Mouse (Mus musculus) kidney, adult 8-10 months (tissue): ENCODE data around the gene Gbp9.
"Not testable (repeated sequence)": the region's sequence is repeated elsewhere in the genome, so short reads cannot be mapped to it uniquely, and the experiment has no call there.

Experiments used
- DNase-seq, 2 experiments: peaks; one replicate each; pipeline ENCODE4 v3.0.0; 2022

The Gbp9 gene

DNA sequence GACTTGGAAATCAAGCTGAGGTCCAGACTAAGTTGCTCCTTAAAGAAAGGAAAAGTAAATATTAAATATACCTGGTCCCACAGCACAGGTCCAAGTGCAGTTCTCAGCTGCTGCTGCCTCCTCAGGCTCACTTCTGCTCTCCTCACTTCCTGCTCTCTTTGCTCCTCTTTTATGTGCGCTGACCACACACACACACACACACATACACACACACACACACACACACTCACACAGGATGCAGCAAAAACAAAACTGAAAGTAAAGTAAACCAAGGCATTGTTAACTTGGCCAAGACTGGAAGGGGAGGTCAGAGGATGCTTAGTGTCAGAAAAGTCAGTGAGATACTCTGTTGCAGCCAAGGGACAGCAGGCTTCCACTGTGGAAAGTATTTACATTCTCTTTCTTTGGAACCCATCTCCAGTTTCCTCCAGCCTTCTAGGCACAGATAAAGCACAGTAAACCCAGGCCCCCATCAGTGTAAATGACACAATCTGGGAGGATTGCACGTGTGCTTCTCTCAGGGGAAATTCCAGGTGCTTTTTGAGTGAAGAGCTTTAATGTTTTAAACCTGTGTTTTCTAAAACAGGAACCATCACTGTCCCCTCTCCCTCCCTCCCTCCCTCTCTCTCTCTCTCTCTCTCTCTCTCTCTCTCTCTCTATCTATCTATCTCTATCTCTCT, at the start of gene Gbp9, which contains the start of the genes Gbp8 and Gbp4:
Gene Gbp9 (minus strand): TSS at position 131 of the 680 bp plus-strand sequence.
Gene Gbp8 (minus strand): TSS at position 132 of the 680 bp plus-strand sequence.
Gene Gbp4 (minus strand): TSS at position 178 of the 680 bp plus-strand sequence.
- peak; percentile 32 to 33 for DNase-seq

DNA sequence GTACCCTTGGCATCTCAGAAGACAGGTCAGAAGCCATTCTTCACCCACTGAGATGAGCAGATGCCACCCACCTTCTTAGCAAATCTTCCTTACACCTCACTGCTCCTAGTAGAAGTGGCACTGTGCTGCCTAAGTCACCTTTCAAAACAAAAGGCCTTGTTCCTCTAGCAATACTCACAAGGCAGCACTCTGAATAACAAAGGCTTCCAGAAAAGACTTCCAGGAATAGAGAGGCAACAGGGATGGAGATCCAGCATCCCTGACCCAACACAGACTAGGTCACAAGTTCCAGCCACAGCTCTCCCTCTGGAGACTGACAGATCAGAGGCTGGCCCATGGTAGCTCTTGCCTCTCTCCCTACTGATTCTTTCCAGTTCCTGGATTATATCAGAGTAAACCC, 42.1 kb upstream of the Gbp9 start:
- no peak for DNase-seq

DNA sequence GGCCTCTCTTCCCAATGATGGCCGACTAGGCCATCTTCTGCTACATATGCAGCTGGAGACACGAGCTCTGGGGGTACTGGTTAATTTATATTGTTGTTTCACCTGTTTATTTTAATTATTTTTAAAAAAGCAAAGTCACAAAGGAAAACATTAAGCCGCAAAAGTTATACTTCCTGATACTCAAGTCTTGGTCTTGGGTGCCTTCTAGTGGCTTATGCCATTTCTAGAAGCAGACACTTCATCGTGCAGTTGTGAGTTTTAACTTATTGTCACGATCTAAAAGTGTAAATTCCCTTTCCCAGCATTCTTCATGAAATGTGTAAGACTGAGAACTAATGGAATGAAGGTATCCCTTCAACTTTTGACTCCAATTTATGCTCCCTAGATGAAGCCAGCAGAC, 17.2 kb upstream of the Gbp9 start:
- DNase-seq: no peak

DNA sequence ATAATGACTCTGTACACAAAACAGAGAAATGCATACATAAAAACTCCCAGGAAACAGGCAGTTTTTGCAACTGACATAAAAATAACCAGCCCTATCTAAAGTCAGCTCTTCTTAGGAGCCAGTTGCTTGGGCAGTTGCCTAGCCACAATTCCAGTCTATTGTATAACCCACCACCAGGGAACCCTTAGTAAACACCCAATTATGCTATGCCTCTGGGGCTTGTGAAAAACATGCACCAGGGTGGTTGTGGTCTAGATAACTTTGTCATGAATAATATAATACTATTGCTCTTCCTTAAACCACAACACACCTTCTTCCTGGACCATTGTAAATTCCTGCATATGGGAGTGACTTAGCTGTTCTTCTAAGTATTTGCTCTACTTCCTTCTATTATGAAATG, 14.7 kb upstream of the Gbp9 start:
- no peak for DNase-seq

DNA sequence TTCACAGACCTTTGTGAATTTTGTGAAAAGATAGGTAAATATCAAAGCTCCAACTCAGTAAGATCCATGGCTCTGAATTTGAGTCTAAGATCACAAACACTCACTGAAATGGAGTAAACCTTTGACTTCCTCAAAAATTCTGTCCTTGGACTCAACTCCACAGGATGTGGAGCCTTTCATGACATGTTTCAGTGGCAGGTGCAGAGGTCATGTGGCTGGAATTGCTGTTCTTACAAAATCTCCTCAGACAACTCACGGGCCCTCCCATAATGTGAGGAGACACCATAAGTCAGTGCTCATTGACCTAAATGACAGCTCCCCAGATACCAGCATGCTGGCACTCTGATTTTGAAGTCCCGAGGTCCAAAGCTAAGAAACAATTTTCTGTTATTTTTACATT, 8.7 kb upstream of the Gbp9 start:
- DNase-seq: not testable (repeated sequence)

DNA sequence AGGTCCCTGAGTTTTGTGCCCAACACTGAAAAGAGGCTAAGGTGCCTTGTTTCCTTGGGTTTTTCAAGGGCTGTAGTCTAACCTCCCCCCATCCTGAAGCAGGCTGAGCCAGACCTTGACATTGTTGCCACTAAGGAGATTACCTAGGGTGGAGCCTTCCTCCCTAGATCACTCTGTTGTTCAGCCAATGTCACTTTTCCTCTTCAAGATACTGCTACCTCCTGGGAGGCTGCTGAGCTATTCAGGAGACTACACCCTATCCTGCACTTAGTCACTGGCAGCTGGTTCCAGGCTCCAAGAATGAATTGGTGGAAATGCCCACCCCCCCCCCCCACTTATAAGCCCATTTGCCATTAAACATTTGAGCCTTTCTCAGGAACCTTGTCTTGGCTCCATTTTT, 7.1 kb upstream of the Gbp9 start:
- DNase-seq: peak; percentile 8 to 43

DNA sequence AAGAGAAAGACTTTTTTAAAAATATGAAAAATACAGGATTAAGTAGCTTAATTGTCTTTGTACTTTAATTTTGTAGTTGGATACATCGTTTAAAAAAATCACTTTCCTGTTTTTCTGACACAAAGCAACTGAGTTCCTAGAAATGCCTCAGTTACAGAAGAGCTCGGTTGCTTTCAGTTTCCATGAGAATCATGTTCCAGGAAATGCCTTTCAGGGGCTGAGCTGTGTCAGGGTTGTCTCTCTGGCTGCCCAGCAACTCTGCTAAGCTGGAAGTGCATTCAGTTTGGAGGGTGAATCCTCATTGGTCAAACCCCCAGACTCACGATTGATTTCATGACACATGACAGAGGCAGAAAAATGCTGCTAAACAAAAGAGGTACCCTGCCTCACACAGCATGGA, 6.4 kb upstream of the Gbp9 start:
- DNase-seq: peak in 1 of 2 experiments; percentile 9

DNA sequence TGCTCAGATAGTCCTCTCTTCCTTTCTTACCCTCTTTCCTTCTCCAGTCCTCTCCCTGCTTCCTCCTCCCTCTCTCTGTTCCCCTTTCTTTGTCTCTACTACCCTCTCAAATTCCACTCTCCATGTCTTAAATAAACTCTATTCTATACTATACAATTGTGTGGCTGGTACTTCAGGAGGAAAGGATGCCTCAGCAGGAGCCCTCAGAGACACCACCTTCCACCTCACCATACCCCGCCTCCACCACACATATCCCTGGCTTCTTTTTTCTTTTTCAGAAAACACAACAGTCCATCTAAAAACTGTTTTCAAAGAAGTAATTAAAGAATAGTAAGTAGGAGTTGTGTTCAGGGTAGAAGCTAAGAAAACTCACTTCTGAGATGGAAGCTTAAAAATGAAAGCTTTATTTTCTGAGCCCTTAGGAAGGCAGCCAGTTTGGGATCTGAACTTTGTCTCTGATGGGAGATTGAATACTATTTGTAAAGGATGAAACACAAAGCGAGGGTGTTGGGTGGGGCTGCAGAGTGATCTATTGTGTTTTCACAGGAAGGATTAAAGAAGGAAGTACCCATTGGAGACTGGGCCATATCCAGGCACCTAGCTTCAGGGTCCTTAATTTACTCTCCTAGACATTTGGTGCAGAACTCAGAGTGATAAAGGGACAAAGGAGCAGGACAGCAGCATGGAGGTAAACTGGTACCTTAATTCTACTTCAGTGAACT, 911 bp upstream of the Gbp9 start:
- DNase-seq: not testable (repeated sequence)

DNA sequence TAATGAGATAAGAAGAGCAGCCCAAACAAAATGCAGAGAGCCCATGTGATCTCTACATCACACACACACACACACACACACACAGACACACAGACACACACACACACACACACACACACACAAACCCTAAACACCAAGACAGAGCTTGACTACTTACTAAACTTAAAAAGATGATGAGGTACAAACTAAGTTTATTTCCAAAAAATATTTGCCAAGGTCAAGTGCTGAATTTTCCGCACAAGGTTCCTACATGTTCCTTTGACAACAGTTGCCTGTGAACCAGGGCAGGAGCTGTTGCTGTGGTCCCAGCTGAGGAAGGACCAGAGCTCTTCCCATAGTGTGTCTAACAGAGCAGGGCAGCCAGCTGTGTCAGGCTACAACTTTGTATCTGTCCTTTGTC, 433 bp downstream of the Gbp9 start:
- no peak for DNase-seq

DNA sequence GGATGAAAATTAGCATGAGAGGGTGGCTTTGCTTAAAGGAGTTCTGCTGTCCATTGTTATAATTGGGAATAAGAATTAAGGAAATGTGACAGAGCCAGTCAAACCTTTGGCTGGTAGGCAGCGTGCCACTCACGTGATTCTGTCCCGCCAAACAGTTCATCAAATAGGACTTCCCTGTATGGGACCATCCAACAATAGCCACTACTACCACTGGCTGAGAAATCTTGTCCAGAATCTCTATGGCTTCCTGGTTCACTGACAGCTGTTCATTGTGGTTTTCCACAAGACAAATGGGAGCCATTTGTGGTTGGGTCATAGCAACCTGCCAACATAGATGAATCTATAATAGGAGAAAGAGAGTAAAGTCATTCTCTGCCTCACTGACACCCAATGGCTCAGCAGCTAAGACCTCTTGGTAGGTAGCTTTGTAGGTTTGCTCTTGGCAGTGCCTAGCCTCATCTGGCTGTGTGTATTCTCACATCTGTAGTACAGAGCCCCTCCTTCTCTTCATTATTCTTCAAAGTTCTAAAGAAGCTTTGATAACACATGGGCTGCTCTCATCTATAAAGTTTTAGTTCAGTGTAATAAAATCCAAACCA, 2.5 kb downstream of the Gbp9 start:
- DNase-seq: not testable (repeated sequence)

DNA sequence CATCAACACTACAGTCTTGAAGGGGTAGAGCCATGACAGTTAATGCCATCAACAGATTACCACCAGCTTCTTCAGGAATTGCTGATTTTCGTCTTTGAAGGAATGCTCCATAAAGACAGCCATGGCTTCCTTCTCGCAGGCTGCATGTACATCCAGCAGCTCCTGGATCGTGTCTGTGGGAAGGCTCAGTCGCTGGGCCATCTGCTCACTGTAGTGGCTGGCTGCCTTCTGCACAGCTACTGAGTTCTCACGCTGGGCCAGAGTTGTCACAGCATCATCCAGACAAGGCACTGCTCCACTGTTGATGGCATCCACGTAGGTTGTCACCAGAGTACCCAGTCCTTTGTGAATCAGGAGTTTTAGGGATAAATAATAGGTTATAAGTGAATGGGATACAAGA, 17.6 kb downstream of the Gbp9 start:
- DNase-seq: not testable (repeated sequence)

DNA sequence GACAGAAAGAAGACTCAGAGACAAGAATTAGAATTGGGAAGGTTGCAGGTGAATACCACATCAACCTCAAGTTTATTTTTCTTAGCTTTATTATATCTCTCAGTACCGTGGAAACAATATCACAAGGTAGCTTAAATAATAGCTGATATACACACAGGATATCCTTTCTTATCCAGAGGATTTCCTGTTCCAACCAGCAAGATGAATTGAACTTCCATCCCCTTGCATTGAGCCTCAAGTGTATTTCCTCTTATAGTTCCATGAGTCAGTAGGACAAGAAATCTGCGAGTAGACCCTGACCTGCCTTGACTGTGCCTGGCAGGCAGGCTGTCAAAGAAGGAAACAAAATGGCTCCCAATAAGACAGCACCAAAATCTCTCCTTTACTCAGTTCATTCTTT, 23.6 kb downstream of the Gbp9 start:
- DNase-seq: no peak

DNA sequence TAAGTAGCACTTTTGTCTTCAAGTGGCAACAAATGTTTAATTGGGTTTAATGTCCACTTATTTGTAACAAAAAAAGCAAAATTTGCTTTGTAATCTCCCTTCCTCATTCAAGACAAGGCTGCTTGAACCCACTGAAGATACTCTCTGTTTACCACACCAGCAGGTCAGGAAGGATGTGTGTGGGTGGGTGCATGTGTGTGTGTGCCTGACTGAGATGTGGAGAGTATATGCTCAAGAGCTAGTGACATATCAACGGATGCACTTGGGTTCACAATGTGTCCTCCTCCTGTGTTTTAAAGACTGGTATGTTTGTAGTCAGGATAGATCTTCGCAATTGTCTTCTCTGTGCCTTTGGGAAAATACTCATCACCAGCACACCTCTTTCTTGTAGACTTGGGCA, 24.6 kb downstream of the Gbp9 start:
- DNase-seq: no peak

DNA sequence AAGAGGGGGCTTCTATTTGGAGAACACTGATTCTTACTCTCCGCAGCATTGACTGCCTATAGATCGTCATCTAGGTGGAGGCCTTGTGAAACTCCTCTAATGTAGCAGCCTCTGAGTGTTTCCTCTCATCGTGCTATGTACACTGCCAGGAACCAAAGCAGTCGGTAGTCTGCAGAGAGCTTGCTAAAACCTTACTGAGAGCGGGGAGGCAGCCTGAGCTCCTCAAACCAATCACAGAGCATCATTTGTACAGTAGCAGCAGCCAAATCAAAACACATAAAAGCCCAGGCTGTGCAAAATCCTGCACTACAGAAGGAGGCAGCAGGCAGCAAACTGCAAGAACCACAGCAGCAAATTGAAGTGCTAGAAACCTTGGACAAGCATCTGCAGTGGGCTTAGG, 25.7 kb downstream of the Gbp9 start:
- no peak for DNase-seq

DNA sequence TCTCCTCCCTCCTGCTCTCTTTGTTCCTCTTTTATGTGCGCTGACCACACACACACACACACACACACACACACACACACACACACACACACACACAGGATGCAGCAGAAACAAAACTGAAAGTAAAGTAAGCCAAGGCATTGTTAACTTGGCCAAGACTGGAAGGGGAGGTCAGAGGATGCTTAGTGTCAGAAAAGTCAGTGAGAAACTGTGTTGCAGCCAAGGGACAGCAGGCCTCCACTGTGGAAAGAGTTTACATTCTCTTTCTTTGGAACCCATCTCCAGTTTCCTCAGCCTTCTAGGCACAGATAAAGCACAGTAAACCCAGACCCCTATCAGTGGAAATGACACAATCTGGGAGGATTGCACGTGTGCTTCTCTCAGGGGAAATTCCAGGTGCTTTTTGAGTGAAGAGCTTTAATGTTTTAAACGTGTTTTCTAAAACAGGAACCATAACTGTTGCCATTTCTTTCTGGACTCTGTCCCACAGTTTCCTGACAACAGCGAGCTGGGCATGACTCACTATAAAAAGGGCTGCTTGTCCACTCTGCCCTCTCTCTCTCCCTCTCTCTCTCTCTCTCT, 29.0 kb downstream of the Gbp9 start:
- DNase-seq: peak; percentile 53 to 59

DNA sequence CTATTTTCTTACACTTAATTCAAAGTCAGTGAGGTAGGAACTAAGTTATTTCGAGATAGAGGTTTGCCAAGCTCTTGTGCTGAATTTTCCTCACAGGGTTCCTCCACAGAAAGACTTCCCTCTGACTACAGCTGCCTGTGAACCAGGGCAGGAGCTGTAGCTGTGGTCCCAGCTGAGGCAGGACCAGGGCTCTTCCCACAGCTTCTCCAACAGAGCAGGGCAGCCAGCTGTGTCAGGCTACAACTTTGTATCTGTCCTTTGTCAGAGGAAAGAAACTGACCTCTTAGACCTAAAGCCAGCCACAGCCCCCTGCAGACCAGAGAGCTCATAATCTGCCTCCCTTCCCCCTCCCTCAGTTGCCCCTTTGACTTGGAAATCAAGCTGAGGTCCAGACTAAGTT, 29.6 kb downstream of the Gbp9 start:
- DNase-seq: not testable (repeated sequence)

DNA sequence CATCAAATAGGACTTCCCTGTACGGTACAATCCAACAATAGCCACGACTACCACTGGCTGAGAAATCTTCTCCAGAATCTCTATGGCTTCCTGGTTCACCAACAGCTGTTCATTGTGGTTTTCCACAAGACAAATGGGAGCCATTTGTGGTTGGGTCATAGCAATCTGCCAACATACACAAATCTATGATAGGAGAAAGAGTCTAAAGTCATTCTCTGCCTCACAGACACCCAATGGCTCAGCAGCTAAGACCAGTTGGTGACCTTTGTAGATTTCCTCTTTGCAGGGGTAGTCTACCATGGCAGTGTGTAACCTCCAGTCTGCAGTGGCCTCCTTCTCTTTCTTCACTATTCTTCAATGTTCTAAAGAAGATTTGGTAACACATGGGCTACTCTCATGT, 33.6 kb downstream of the Gbp9 start:
- not testable (repeated sequence) for DNase-seq

DNA sequence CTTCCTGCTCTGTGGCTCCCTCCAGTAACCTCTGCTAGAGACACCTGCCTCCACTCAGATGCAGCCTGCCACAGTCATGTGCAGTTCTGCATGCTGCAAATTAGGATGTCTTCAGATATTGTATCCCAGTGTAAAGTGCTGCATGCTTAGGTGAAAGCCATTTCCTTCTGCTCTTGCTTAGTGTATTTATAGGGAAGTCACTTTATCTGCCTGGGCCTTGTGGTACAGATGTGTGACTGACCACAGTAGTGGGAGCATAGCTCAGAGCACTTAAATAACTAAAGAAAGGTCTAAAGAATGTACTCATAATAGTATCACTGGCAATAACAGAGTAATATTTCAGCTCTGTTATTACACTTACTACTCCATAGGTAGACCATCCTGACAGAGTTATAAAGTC, 57.4 kb downstream of the Gbp9 start:
- DNase-seq: no peak

DNA sequence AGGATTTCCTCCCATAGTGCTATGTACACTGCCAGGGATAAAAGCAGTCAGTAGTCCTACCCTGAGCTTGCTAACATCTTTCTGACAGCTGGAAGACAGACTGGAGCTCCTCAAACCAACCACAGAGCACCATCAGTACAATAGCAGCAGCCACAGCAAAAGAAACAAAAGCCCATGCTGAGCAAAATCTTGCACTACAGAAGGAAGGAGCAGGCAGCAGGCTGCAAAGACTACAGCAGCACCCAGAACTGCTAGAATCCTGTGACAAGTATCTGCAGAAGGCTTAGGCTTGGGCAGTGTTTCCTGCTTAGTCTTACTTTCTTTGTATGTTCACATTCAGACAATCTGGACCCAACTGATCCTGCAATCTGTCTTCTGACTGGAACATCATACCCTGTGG, 71.0 kb downstream of the Gbp9 start:
- DNase-seq: not testable (repeated sequence)

DNA sequence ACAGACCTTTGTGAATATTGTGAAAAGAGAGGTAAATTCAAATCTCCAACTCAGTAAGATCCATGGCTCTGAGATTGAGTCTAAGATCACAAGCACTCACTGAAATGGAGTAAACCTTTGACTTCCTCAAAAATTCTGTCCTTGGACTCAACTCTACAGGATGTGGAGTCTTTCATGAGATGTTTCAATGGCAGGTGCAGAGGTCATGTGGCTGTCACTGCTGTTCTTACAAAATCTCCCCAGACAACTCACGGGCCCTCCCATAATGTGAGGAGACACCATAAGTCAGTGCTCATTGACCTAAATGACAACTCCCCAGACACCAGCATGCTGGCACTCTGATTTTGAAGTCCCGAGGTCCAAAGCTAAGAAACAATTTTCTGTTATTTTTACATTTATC, 74.9 kb downstream of the Gbp9 start:
- DNase-seq: not testable (repeated sequence)

DNA sequence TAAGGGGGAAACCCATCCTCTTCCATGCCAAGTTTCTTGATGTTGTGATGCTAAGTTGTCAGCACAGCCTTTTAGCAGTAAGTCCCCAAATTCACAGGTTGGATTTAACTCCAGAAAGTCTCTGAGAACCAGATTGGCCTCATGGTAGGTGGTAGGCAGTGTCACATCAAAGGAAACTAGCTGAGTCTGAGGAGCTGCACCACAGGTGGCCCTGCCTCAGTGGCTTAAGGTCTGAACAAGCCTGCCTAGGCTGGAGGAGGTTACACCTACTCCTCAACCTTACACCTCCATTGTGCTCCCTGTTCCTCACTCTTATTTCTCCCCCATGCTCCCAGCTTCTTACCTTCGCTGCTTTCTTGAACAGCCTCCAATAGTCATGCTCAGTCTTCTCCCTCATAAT, 76.0 kb downstream of the Gbp9 start:
- DNase-seq: no peak

DNA sequence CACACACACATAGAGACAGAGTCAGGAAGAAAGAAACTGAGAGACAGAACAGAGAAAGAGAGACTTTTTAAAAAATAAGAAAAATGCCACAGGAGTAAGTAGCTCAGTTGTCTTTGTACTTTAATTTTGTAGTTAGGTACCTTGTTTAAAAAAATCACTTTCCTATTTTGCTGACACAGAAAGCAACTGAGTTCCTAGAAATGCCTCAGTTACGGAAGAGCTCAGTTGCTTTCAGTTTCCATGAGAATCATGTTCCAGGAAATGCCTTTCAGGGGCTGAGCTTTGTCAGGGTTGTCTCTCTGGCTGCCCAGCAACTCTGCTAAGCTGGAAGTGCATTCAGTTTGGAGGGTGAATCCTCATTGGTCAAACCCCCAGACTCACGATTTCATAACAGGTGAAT, 76.9 kb downstream of the Gbp9 start:
- not testable (repeated sequence) for DNase-seq

DNA sequence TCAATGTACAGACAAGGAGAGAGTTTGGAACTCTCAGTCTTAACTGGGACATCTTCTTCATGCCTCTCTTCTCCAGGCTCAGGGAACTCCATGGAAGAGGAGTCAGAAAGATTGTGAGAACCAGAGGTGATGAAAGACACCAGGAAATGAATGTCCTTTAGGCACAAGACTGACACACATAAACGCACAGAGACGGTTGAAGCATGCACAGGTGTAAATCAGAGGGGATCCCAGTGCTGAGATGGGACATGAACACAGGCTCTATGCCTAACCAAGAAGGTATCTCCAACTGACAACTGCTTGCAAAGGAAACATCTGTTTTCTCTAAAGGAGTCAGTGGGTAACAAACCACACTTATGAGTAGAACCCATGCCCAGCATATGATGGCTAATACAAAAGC, 79.1 kb downstream of the Gbp9 start:
- no peak for DNase-seq

DNA sequence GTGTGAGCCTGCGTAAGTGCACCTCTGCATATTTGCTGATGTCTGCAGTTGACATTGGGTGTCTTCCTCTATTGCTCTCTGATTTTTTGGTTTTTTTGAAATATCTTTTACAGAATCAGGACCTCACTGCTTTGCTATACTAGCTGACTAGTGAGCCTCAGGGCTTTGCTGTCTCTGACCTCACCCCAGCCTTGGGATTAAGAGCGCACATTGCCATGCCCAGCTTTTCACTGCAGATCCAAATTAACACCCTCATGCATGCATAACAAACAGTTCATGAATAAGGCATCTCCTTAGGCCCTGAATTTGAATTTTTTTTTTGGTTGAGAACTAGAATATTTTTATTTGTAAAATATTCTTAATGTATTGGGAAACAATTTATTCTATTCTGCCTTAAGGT, 84.1 kb downstream of the Gbp9 start:
- no peak for DNase-seq
